Mouse (Mus musculus) myocyte (in vitro differentiated cells): ENCODE measurements at regions not wholly inside any gene's neighbourhood (a gene's known extent, or its start where the extent isn't known, plus 50 kb on each side); places are given as distances from the start of the nearest gene placed in this dataset.

Source experiments
- E2F4 ChIP-seq: IDR thresholded peaks from one replicate; pipeline ENCODE4 v1.6.1; 2011; ENCODE audit warnings: mild to moderate bottlenecking, control low read depth, moderate library complexity; ENCODE audit not compliant: insufficient read depth
- POLR2A ChIP-seq: IDR thresholded peaks from one replicate; pipeline ENCODE4 v1.6.1; 2011; ENCODE audit warnings: low read depth, mild to moderate bottlenecking, control low read depth, moderate library complexity; ENCODE audit not compliant: insufficient read length

GRCm38 (mm10) chrX:12263834-12264233, 103.7 kb upstream of the Bcor start:
- no peak for TF ChIP-seq E2F4
- TF ChIP-seq POLR2A: no peak
